Mouse (Mus musculus) NIH3T3 (cell line): Measurements from ENCODE around the gene Axl.

Source experiments
- DNase-seq: peaks from one replicate; pipeline ENCODE4 v3.0.0-alpha.2; 2012; ENCODE audit warnings: low read depth

The Axl gene

GRCm38 (mm10) chr7:25793679-25794078, 5.2 kb upstream of the Axl start:
- DNase-seq = no peak

GRCm38 (mm10) chr7:25792966-25793365, 4.5 kb upstream of the Axl start:
- peak; percentile 45 for DNase-seq

- peak; percentile 49 for DNase-seq
Observed at GRCm38 (mm10) chr7:25790615-25791014, 2.1 kb upstream of the Axl start.

GRCm38 (mm10) chr7:25789129-25789440, 580 bp upstream of the Axl start:
- no peak for DNase-seq

- peak; percentile 70 for DNase-seq
Observed at GRCm38 (mm10) chr7:25787456-25788219, 867 bp downstream of the Axl start.

GRCm38 (mm10) chr7:25786974-25787373, 1.5 kb downstream of the Axl start:
- peak; percentile 24 for DNase-seq

GRCm38 (mm10) chr7:25785752-25786151, 2.8 kb downstream of the Axl start:
- no peak for DNase-seq

- DNase-seq = no peak
Observed at GRCm38 (mm10) chr7:25784808-25785207, 3.7 kb downstream of the Axl start.

GRCm38 (mm10) chr7:25783746-25784145, 4.8 kb downstream of the Axl start:
- peak; percentile 62 for DNase-seq

GRCm38 (mm10) chr7:25782744-25783143, 5.8 kb downstream of the Axl start:
- peak; percentile 46 for DNase-seq

- peak; percentile 81 for DNase-seq
Observed at GRCm38 (mm10) chr7:25781937-25782610, 6.4 kb downstream of the Axl start.

- DNase-seq = peak; percentile 78
Observed at GRCm38 (mm10) chr7:25781321-25781936, 7.1 kb downstream of the Axl start.

- DNase-seq = peak; percentile 72
Observed at GRCm38 (mm10) chr7:25780753-25781152, 7.8 kb downstream of the Axl start.

GRCm38 (mm10) chr7:25780021-25780420, 8.5 kb downstream of the Axl start:
- DNase-seq = no peak

- DNase-seq = no peak
Observed at GRCm38 (mm10) chr7:25768229-25768628, 20.3 kb downstream of the Axl start.

GRCm38 (mm10) chr7:25766108-25766507, 22.4 kb downstream of the Axl start:
- DNase-seq = no peak

GRCm38 (mm10) chr7:25764221-25764620, 24.3 kb downstream of the Axl start:
- no peak for DNase-seq

GRCm38 (mm10) chr7:25763678-25764077, 24.8 kb downstream of the Axl start:
- DNase-seq = no peak

- peak; percentile 41 for DNase-seq
Observed at GRCm38 (mm10) chr7:25761354-25761753, 27.2 kb downstream of the Axl start.

GRCm38 (mm10) chr7:25756011-25756410, 32.5 kb downstream of the Axl start:
- DNase-seq = peak; percentile 95

GRCm38 (mm10) chr7:25755468-25755833, 33.1 kb downstream of the Axl start:
- no peak for DNase-seq

- DNase-seq = peak; percentile 99
Observed at GRCm38 (mm10) chr7:25754738-25755467, 33.6 kb downstream of the Axl start, which contains the start of gene Hnrnpul1. TSS of gene Hnrnpul1 (minus strand) at chr7:25754757.

GRCm38 (mm10) chr7:25754439-25754737, 34.1 kb downstream of the Axl start:
- DNase-seq = no peak
